Mouse (Mus musculus): ENCODE results near the gene Hoxb2. TPM values are rescaled to one million over a fixed set of nuclear protein-coding genes. Genes with fewer than 3 reads are reported as not detected.
A peak's percentile ranks its signal among the peaks of the same experiment; 100 is the strongest.

Hoxb2 gene
- total RNA-seq, 1 experiment from 2014 or later, result not detected

DNA sequence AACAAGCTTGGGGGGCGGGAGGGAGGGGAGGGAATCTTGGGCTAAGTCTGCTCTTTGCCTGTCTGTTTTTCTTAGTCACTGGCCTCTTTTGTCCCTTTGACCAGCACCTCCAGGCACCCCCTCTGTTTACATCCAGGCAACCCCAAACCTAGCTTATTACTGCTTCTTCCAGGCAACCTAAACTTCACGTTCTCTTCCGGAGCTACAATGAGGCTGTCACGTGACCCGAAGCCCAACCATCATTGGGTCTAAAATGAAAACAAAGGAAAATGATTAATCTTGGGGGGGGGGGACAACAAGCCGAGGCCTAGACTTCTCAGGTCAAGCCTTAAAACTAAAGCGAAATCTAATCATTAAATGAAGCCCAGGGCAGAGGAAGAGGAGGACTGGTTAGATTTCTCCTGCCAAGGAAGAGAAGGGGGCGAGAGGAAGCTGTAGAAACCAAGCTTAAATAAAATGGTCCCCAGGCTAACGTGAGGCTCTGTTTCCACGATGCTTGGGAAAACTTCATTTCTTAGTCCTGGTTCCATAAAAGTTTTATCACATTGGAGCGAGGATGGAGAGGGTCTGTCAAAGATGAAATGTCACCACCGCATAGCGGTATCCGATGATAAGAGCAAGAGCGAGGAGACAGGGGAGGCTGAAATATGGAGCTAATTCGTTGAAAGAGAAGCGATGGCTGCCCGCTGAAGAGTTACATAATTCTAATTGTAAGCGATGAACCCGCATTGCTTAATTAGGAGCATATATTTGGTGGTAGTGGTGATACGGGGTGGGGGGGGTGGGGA is 2.0 kb upstream of the Hoxb2 start:
- ATAC-seq (replicated peaks; ENCODE audit: low read depth, poor library complexity, severe bottlenecking), result no peak

DNA sequence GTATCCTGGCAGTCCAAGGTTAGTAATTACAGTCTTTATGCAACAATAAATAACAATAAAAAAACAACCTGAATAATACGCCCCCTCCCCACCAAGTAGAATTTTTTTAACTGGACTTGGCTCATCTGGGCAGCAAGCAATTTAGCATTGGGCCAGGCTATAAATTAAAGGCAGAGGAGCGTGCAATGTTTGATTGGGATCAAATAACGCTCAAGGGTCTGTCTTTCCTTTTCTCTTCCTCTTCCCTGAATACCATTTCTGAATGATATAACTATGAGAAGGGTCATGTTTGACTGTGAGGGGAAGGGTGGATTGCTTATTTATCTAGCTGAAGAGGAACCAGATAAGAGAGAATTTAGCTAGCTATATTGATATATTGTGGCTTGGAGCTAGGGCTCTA is 1.3 kb upstream of the Hoxb2 start:
- ATAC-seq (replicated peaks; ENCODE audit: low read depth, poor library complexity, severe bottlenecking), result no peak

- ATAC-seq (replicated peaks; ENCODE audit: low read depth, poor library complexity, severe bottlenecking), result no peak
Observed at GRCm38 (mm10) chr11:96349491-96350340, 609 bp upstream of the Hoxb2 start.

DNA sequence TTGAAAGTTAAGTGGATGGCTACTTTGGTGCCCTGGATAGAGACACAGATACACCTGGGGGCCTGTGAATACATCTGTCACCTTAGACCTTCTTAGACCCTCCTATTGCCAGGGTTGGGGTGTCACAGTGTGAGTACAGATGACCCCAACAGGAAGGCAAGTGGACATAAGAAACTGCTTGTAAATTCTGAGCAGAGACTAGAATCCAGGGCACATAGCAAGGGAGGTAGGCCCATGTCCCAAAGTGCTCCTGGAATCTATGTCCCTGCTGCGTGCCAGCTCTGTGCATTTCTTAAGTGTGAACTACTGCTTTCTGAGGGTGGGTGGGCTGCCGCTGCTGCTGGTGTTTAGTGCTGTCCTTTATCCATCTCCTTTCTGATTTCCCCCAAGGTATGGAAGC is 466 bp downstream of the Hoxb2 start:
- no peak for ATAC-seq (replicated peaks; ENCODE audit: low read depth, poor library complexity, severe bottlenecking)

- no peak for ATAC-seq (replicated peaks; ENCODE audit: low read depth, poor library complexity, severe bottlenecking)
Observed at GRCm38 (mm10) chr11:96351312-96351711, 987 bp downstream of the Hoxb2 start.

- no peak for ATAC-seq (replicated peaks; ENCODE audit: low read depth, poor library complexity, severe bottlenecking)
Observed at GRCm38 (mm10) chr11:96351831-96352230, 1.5 kb downstream of the Hoxb2 start.

GRCm38 (mm10) chr11:96352691-96353521 is 2.6 kb downstream of the Hoxb2 start:
- ATAC-seq (replicated peaks; ENCODE audit: low read depth, poor library complexity, severe bottlenecking), result peak; percentile 42

DNA sequence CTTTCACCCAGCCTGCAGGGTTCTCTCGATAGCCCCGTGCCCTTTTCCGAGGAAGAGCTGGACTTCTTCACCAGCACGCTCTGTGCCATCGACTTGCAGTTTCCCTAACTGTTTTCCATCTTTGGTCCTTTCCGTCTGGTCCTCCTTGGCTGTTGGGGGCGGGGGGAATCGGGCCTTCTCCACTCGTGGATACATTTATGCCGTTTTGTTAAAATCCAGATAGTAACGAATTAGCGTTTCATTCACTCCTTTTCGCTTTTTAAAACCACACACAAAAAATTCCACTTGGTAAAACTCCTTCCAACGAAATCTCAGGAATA is 3.2 kb downstream of the Hoxb2 start:
- ATAC-seq (replicated peaks; ENCODE audit: low read depth, poor library complexity, severe bottlenecking), result no peak

DNA sequence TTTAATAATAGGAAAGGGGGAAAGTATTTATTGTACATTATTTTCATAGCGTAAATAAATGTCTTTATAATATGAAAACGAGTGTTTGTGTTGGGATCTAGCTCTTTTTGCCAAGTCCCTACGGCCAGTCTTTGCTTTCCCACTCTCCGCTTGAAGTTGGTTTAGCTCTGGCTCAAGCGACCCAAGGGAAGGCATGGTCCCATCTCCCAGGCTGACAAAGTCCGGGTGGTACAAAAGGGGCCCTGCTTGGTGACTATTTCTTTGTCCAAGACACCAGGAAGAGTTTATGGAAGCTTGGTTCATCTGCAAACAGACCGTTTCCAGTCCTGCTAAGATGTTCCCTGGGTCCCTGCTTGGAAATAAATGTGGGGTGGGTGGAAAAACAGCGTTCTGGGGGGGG is 3.6 kb downstream of the Hoxb2 start:
- ATAC-seq (replicated peaks; ENCODE audit: low read depth, poor library complexity, severe bottlenecking), result no peak

- ATAC-seq (replicated peaks; ENCODE audit: low read depth, poor library complexity, severe bottlenecking), result no peak
Observed at GRCm38 (mm10) chr11:96354376-96354775, 4.1 kb downstream of the Hoxb2 start.

- no peak for ATAC-seq (replicated peaks; ENCODE audit: low read depth, poor library complexity, severe bottlenecking)
Observed at GRCm38 (mm10) chr11:96354801-96355311, 4.5 kb downstream of the Hoxb2 start.

GRCm38 (mm10) chr11:96363807-96364206 is 13.5 kb downstream of the Hoxb2 start:
- ATAC-seq (replicated peaks; ENCODE audit: low read depth, poor library complexity, severe bottlenecking), result no peak

DNA sequence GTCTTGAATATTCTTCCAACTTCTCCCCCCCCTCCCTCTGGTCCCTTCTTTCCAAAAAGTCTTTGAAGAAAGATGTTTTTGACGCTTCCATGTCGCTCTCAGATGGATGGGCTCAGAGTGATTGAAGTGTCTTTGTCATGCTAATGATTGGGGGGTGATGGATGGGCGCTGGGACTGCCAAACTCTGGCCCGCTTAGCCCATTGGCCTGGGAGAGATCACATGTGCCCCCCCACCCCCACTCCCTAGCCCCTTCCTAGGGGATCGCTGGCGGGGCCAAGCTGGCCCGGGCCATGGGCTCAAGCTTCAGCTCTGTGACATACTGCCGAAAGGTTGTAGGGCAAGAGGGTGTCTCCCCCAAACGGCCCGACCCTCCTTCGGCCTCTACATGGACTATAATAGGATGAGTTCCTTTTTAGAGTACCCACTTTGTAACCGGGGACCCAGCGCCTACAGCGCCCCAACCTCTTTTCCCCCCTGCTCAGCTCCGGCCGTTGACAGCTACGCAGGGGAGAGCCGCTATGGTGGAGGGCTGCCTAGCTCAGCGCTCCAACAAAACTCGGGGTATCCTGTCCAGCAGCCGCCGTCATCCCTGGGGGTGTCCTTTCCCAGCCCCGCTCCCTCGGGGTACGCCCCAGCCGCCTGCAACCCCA is 15.2 kb downstream of the Hoxb2 start, which contains the start of gene Hoxb1:
Gene Hoxb1, plus strand, starts transcription at position 312 of the 651 bp plus-strand sequence.
- ATAC-seq (replicated peaks; ENCODE audit: low read depth, poor library complexity, severe bottlenecking), result 0 out of 2 replicates have a peak, but pooled peaks have one; percentile 24

DNA sequence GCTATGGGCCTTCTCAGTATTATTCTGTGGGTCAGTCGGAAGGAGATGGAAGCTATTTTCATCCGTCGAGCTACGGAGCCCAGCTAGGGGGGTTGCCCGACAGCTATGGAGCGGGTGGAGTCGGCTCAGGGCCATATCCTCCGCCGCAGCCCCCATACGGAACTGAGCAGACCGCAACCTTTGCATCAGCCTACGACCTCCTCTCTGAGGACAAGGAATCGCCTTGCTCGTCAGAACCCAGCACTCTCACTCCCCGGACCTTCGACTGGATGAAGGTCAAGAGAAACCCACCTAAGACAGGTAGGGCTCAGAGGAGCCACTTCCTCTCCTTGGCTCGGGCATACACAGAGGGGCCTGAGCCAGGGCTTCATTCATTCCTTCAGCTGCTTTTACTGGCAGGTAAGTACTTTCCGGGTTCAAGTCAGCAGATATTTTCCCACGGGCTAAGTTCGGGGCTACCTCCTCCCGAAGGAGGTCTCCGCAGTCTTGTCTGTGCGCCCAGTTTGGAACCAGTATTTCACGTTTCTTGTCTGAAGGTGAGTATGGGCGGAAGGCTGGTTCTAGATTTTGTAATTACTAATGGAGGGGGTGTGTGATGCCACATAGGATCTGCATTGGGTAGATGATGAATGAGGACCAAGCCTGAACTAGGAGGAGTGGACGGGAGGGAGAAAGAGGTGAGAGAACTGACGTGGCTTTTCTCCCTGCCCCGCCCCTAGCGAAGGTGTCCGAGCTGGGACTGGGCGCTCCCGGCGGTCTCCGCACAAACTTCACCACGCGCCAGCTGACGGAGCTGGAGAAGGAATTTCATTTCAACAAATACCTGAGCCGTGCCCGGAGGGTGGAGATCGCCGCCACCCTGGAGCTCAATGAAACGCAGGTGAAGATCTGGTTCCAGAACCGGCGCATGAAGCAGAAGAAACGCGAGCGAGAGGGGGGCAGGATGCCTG is 16.0 kb downstream of the Hoxb2 start:
- ATAC-seq (replicated peaks; ENCODE audit: low read depth, poor library complexity, severe bottlenecking), result peak; percentile 77

DNA sequence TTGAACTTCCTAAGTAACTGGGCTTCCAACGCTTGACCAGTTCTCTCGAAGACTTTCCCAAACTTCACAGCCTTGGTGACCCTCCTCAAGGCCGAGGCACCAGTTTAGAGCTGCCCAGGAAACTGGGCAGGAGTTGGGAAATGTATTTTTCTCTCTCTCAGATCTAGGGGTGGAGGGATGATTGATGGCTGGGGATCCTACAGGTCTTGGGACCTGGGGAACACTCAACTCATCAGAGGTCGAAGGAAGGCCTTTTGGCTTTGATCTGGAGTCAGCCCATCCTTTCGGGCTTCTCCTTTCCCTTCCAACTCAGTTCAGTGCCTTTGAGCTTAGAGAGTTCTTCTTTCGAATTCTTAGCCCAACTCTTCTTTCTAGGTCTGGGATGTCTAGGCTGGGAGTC is 16.8 kb downstream of the Hoxb2 start:
- ATAC-seq (replicated peaks; ENCODE audit: low read depth, poor library complexity, severe bottlenecking), result no peak

GRCm38 (mm10) chr11:96368686-96369085 is 18.4 kb downstream of the Hoxb2 start:
- ATAC-seq (replicated peaks; ENCODE audit: low read depth, poor library complexity, severe bottlenecking), result no peak

DNA sequence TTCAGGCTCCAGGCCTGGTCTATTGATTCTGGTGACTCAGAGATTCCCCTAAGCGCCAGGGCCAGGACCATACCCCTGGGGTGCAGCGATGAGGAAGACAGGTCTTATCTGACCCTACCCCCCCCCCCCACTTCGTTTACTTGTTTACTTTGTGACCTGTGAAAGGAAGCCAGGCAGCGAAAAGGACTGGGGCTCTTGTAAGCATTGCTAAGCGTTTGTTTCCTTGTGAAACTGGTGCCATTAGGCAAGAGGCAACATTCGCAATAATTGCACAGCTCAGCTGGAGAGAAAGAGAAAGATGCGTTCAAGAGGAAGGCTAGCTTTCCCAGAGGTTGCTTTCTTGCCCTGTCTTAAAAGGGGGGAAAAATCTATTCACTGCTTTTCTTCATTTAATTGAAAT is 18.8 kb downstream of the Hoxb2 start:
- no peak for ATAC-seq (replicated peaks; ENCODE audit: low read depth, poor library complexity, severe bottlenecking)

DNA sequence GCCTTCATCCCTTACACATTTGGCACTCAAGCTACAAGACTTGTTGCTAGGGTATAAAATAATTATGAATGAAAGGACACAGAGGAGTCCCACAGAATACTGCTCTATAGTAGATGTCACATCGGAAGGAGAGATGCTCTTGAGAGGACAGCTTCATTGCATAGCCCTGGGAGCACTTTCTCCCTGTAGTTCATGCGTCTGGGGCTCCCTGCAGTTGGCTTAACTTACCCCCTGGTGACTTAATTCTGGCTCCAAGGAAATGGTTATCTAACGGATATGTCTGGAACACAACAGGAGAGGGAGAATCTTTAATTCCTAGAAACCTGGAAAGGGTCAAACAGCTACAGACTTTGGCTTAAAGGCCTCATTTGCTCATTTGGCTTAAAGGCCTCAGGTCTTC is 21.4 kb downstream of the Hoxb2 start:
- ATAC-seq (replicated peaks; ENCODE audit: low read depth, poor library complexity, severe bottlenecking), result no peak

DNA sequence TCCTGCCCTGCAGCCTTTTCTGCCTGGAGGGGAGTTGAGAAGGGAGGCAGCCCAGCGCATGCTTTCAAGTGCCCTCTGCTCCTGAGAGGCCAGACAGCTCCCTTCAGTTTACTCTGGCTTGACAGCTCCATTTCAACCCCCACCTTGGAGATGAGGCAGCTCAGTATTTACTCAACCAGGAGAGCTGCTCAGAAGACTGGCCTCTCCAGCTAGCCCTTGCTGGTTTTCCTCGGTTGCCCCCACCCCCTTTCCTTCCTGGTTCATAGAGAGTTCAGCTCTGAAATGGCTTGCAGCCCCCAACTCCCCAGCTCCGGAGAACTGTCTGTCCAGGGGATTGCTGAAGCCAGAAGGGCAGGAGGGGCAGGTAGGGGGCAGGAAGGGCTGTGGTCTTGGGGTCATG is 22.2 kb downstream of the Hoxb2 start:
- no peak for ATAC-seq (replicated peaks; ENCODE audit: low read depth, poor library complexity, severe bottlenecking)

Data from common myeloid progenitor, adult 5-6 weeks (primary cell).